Mouse (Mus musculus) embryonic fibroblast, embryonic 13.5 days (primary cell): ENCODE measurements at regions not wholly inside any gene's neighbourhood (a gene's known extent, or its start where the extent isn't known, plus 50 kb on each side); places are given as distances from the start of the nearest gene placed in this dataset.

Experiments
- H3K27ac ChIP-seq: 2 replicates; pipeline ENCODE4 v1.5.1; 2012; ENCODE audit warnings: low read length, control low read depth, inconsistent platforms; ENCODE audit not compliant: insufficient read depth
- H3K4me1 ChIP-seq: 2 replicates; pipeline ENCODE4 v1.6.1; 2011; ENCODE audit warnings: low read length; ENCODE audit not compliant: control insufficient read depth, insufficient read depth
- H3K4me3 ChIP-seq: 2 replicates; pipeline ENCODE4 v1.5.1; 2011; ENCODE audit warnings: mild to moderate bottlenecking, control low read depth, low read length; ENCODE audit not compliant: insufficient read depth
- CTCF ChIP-seq: IDR thresholded peaks from 2 replicates; pipeline ENCODE4 v1.5.1; 2011; ENCODE audit warnings: mild to moderate bottlenecking, control low read depth, low read length, moderate library complexity, borderline replicate concordance; ENCODE audit not compliant: insufficient read depth
- POLR2A ChIP-seq: IDR thresholded peaks from 2 replicates; pipeline ENCODE4 v1.6.1; 2011; ENCODE audit warnings: low read depth, mild to moderate bottlenecking, control low read depth, low read length, moderate library complexity

DNA sequence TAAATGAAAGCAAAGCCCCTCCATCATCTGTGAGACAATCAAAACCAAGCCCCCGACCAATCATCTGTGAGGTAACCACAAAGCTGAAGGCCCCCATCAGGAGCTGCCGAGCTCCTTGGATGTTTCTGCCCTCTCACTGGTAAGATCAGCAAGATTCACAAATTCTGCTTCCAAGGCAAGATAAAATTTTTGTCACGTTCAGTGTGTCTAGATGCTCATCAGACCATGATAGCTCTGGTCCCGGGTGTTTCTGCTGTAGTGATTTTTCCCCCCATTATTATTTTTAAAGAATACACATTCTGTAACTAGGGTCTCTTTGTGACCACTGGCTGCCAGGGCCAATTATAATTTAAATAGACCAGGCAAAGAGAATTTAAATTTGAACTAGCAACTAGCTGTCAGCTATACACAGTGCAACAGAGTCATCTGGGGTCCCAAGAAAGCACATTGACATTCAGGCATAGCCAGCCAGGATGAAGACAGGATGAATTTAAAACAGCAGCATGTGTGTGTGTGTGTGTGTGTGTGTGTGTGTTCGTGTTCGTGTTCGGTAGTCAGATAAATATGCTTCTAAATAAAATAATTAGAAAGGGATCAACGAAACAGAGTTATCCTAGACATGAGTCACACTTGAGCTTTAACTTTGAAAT is 83.4 kb upstream of the Ankrd50 start:
- Histone ChIP-seq H3K4me1 (peaks cover 6% of the 10 kb centered on the region), H3K27ac (no peak overlapping the region), H3K4me3 (no peak overlapping the region)
- TF ChIP-seq CTCF (no peak), POLR2A (no peak)

DNA sequence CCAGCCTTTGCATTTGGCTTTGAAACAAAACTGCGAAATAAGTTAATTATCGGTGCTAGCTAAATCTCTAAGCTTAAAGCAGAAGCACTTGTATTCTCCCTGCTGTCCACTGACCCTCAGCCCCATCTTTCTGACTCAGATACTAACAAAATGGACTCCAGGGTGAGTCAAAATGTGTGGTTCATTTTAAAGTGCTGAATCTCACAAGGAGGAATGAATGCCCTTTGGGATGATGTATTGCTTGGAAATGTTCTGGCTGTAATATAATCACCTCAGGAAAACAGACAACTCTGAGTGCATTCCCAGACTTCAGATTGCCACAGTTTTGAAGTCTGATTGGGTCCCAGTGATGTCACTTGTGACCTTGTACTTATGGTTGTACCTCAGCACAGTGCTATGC is 81.9 kb upstream of the Ankrd50 start:
- TF ChIP-seq CTCF: no peak
- TF ChIP-seq POLR2A: no peak
- peaks cover 6% of the 10 kb centered on the region for H3K4me1 ChIP-seq
- H3K27ac ChIP-seq: peak overlapping the region; percentile 57; the same call in 1 of the 2 replicates
- no peak overlapping the region for H3K4me3 ChIP-seq

DNA sequence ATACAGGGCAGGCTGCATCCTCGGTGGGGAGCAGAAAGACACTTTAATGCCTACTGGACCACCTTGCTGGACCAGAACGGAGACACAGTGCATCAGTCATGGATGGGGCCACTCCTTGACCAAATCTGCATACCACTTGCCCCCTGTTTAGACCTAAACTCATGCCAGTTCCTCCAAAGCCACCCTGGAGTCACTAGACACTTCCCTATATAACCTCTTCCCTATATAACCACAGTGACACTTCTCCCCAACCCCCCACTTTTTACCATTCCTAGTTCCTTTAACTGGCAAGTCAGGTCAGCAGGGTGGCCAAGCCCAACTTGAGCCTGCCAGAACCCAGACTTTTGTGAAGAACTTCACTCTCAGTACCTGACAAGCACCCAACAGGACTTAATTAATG is 80.2 kb upstream of the Ankrd50 start:
- H3K27ac ChIP-seq: no peak overlapping the region

DNA sequence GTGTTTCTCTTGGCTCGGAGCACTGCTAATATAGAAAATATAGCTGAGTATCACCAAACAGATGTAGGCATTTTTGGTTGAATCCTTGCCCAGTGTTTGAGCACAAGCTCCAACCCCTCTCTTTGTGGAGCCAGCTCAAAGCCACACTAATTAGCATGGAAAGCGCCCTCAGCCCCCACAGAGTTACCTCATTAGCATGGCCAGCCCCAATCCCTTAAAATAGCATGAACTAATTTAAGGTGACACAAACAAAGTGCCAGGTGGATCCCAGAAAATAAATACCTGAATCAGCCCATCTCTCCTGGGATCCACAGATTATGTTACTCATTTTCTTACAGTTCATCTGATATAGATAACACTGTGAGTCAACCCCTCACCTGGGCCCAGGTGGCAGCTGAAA is 79.7 kb upstream of the Ankrd50 start:
- no peak overlapping the region for H3K4me3 ChIP-seq
- H3K27ac ChIP-seq: no peak overlapping the region
- TF ChIP-seq CTCF (no peak), POLR2A (no peak)
- peaks cover 6% of the 10 kb centered on the region for H3K4me1 ChIP-seq

More for the DNA sequence above, 80.2 kb upstream of the Ankrd50 start:
- TF ChIP-seq CTCF (no peak), POLR2A (no peak)
- Histone ChIP-seq H3K4me3 (no peak overlapping the region), H3K4me1 (peaks cover 6% of the 10 kb centered on the region)

DNA sequence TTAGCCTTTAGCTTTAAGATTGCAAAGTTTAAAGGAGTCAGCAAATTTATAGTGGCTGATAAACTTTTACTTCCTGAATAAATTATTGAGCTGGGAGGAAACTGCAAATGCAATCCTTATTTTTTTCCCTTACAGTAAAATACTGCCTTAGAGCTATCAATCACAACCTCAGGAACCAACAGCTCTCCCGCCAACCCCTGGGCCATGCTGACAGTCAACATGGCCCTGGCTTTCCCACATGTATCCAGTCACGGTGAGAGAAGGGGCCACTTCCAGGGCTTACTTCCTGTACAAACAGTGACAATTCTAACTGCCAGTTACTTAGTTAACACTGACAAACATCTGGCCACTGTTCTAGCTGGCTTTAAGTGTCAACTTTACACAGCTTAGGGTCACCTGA is 76.5 kb upstream of the Ankrd50 start:
- Histone ChIP-seq H3K27ac (no peak overlapping the region), H3K4me1 (no peaks in the 10 kb centered on the region), H3K4me3 (no peak overlapping the region)
- no peak for TF ChIP-seq CTCF
- TF ChIP-seq POLR2A: no peak

DNA sequence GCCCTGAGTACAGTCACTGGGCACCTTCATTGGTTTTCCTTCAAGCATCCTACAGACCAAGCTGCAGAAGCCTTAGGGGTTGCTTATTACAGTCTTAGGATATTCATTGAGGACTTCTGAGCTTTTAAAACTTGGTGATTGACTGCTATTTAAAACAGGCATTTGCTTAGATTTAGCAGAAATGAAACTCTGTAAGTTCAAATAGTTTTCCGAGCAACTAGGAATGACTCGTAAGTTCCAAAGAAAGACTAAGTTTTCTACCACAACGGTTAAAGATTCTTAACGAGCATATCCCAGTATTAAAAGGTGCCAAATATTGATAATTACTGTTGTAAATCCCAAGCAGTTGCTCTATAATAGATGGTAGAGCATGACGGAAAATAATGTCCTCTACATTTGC is 71.3 kb upstream of the Ankrd50 start:
- Histone ChIP-seq H3K4me1 (no peaks in the 10 kb centered on the region), H3K4me3 (no peak overlapping the region), H3K27ac (no peak overlapping the region)
- TF ChIP-seq CTCF (no peak), POLR2A (no peak)

DNA sequence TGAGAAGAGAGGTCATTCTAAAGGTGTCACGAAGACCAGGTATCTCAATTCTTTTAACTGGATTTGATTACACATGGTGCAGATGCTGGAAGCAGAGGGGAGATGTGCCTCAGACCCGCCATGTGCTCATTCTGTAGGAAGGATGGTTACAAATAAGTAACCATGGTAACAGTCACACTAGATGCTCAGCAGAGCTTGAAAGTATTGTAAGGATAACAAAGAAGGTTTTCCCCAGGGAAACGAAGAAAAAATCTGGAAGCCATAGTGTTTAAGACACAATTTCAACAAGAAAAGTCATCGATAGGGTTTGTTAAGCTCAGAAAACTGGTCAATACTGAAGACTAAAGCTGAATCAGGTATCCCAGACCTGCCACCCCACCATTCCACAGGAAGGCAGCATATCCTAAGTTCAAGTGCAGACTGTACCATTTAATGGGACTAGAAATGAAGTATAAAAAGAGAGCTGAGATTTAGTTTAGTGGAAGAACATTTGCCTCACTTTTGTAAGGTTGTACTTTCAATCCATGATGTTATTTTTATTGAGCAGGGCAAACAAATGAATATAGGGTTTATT is 68.9 kb upstream of the Ankrd50 start:
- TF ChIP-seq CTCF: no peak
- TF ChIP-seq POLR2A: no peak
- H3K27ac ChIP-seq: no peak overlapping the region
- no peaks in the 10 kb centered on the region for H3K4me1 ChIP-seq
- H3K4me3 ChIP-seq: no peak overlapping the region

DNA sequence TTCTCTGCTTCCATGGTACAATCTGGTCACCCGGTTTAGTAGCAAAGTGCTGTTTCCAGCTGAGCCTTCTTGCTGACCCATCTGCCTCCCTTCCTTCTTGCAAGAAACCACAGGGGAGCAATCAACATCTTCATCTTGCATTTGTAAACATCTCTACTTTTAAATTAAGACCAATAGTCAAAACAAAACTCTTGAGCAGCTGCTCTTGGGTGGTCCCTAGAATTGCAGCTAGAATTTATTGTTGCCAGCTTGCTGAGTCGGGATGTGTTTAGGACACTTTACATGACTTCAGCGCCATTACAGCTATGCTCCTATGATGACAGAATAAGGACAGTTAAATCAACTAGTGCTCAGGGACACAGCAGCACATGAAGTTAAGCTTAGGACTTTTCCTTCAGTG is 62.4 kb upstream of the Ankrd50 start:
- no peak overlapping the region for H3K27ac ChIP-seq
- H3K4me1 ChIP-seq: peaks cover 10% of the 10 kb centered on the region
- no peak for TF ChIP-seq CTCF
- no peak for TF ChIP-seq POLR2A
- H3K4me3 ChIP-seq: no peak overlapping the region

DNA sequence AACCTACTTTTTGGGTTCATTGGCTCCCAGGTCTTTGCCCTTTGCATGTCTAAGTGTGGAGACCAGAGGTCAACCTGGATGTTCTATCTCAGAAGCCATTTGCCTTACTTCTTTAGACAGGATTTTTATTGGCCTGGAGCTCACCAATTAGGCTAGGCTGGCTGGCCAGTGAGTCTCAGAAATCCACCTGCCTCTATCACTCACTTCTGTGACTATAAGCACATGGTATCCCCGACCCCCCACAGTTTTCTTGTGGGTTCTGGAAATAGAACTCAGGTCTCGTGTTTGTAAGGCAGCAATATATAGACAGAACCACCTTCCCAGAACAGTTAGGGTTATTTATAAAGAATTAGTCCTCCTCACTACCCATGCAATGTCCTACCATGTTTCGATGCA is 60.9 kb upstream of the Ankrd50 start:
- Histone ChIP-seq H3K27ac (no peak overlapping the region), H3K4me3 (no peak overlapping the region), H3K4me1 (peaks cover 10% of the 10 kb centered on the region)
- TF ChIP-seq POLR2A (no peak), CTCF (no peak)

DNA sequence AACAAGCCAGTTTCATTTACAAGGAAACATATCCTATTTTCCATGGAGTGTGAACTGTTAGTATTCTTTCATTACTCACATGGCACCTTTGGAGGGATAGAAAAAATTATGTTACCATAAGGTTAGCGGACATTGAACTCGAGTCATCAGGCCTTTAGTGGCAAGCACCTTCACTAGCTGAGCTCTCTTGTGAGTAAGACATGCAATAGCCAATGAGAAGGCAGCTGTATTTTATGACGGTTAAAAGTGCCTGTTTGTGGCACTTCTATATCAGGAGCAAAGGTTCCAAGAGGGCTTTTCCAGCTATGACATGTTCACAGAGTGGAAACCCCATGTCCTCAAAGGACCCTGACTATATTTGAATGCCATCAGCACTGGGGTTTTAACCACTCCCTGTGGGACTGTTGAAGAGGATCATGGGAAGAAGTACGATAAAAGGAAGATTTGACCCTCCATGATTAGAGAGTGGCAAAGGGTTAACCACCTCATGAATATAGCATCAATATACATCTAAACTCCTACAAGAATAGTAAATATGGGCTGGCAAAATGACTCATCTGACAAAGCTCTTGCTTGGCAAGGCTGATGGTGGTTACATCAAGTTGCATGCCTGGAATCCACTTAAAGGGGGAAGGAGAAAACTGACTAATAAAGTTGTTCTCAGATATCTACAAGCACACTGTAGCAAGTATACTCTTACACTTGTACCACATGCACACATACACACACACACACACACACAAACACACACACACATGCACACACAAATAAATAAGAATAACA is 60.3 kb upstream of the Ankrd50 start:
- Histone ChIP-seq H3K4me1 (peaks cover 10% of the 10 kb centered on the region), H3K27ac (0 out of 2 replicates have a peak overlapping the region, but pooled peaks have one; percentile 3), H3K4me3 (no peak overlapping the region)
- no peak for TF ChIP-seq CTCF
- TF ChIP-seq POLR2A: no peak
